ENCODE assay signal across 11 mouse cellular contexts in the genomic region with DNA sequence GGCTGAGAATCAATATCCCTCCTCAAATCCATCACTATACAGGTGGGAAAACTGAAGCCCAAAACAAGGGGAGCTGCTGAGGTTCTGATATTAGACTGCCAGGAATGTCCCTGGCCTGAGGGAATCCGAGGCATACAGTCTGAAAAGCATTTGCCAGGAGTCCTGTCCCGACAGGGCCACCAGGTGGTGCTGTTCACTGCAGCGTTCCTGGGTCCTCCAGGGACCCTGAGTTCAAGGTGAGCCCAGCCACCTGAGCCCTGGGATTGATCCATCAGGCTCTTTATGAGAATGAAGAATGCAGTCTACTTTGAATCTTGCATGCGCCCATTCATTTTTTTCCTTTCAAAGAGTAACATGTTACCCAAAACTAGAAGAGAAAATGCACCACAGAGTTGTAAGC. TPM values are rescaled to one million over a fixed set of nuclear protein-coding genes. Genes with fewer than 3 reads are reported as not detected.
DNase-seq lines count a peak whose midpoint lies in the region; ATAC-seq and TF ChIP-seq lines count a peak whose summit lies in the region.
"Had no signal": no experiment of that assay in that cellular context is flagged by ENCODE, and none has a peak within 500 bp of the region (broad histone marks: within the 10 kb centered on the region; RNA-seq: fewer than 3 reads in every experiment).

No protein-coding gene starts in this region.

- no peaks in the 10 kb centered on the region for H3K36me3 ChIP-seq in liver, adult 2 months (ENCODE audit: control insufficient read depth, insufficient read depth, low read length)
- no peaks in the 10 kb centered on the region for H3K36me3 ChIP-seq in liver, embryonic 11.5 days (ENCODE audit: control insufficient read depth, insufficient read depth, low read length)
- H3K36me3 ChIP-seq: embryonic facial prominence, embryonic 15.5 days; hindbrain, embryonic 15.5 days had no signal

- peak; percentile 37 for DNase-seq in adrenal gland, postnatal 10 days
- DNase-seq in adrenal gland, adult 18-20 months (ENCODE audit: low spot score in 2 of 2) = no peak
- DNase-seq in liver, adult 2 months (ENCODE audit: extremely low read depth, low read depth, low spot score) = no peak
- DNase-seq in liver, embryonic 11.5 days (ENCODE audit: low spot score) = no peak
- peak; percentile 75 for DNase-seq in ZHBTc4 (ENCODE audit: low read depth, low spot score)
- no peak for DNase-seq in spleen, adult 18-20 months

- TF ChIP-seq CTCF in liver, adult 2 months (IDR thresholded peaks at IDR 0.05; ENCODE audit: low read depth, low read length) = peak; percentile 81

- H3K9ac ChIP-seq in liver, adult 2 months (ENCODE audit: low read depth, low read length) = no peak overlapping the region
- no peak overlapping the region for H3K9ac ChIP-seq in liver, embryonic 11.5 days (ENCODE audit: low read depth, low read length)
- H3K9ac ChIP-seq: embryonic facial prominence, embryonic 15.5 days; hindbrain, embryonic 15.5 days had no signal

- no peak for TF ChIP-seq POLR2A in liver, adult 2 months (IDR thresholded peaks at IDR 0.05; ENCODE audit: extremely low read depth, insufficient read depth, low read length)

- no peaks in the 10 kb centered on the region for H3K27me3 ChIP-seq in liver, adult 2 months (ENCODE audit: control insufficient read depth, insufficient read depth, low read length)
- no peaks in the 10 kb centered on the region for H3K27me3 ChIP-seq in liver, embryonic 11.5 days (replicated peaks; ENCODE audit: control insufficient read depth, insufficient read depth, low read length)
- H3K27me3 ChIP-seq: embryonic facial prominence, embryonic 15.5 days; hindbrain, embryonic 15.5 days had no signal

- no peak overlapping the region for H3K4me3 ChIP-seq in liver, adult 2 months (ENCODE audit: insufficient read depth, low read depth, low read length)
- H3K4me3 ChIP-seq in liver, embryonic 11.5 days (ENCODE audit: low read depth, low read length) = no peak overlapping the region
- H3K4me3 ChIP-seq: embryonic facial prominence, embryonic 15.5 days; hindbrain, embryonic 15.5 days had no signal

- H3K27ac ChIP-seq in liver, adult 2 months (replicated peaks; ENCODE audit: insufficient read depth, low read depth, low read length) = no peak overlapping the region
- no peak overlapping the region for H3K27ac ChIP-seq in liver, embryonic 11.5 days (ENCODE audit: low read depth, low read length)
- H3K27ac ChIP-seq: embryonic facial prominence, embryonic 15.5 days; hindbrain, embryonic 15.5 days; macrophage had no signal

- 32% methylated on average over 4 of the region's 4 CpGs for WGBS in liver, adult 2 months
- 39% methylated on average over 4 of the region's 4 CpGs for WGBS in liver, embryonic 11.5 days

- H3K9me3 ChIP-seq in liver, embryonic 11.5 days (ENCODE audit: control insufficient read depth, low read length) = no peaks in the 10 kb centered on the region
- H3K9me3 ChIP-seq: embryonic facial prominence, embryonic 15.5 days; hindbrain, embryonic 15.5 days had no signal

- no peaks in the 10 kb centered on the region for H3K4me1 ChIP-seq in liver, adult 2 months (ENCODE audit: control insufficient read depth, insufficient read depth, low read length)
- H3K4me1 ChIP-seq in liver, embryonic 11.5 days (replicated peaks; ENCODE audit: control insufficient read depth, insufficient read depth, low read length) = no peaks in the 10 kb centered on the region
- H3K4me1 ChIP-seq: embryonic facial prominence, embryonic 15.5 days; hindbrain, embryonic 15.5 days had no signal

- H3K79me2 ChIP-seq in liver, adult 2 months (ENCODE audit: control insufficient read depth, insufficient read depth, low read length) = no peaks in the 10 kb centered on the region

- no peak overlapping the region for H3K4me2 ChIP-seq in liver, embryonic 11.5 days
- H3K4me2 ChIP-seq: embryonic facial prominence, embryonic 15.5 days; hindbrain, embryonic 15.5 days had no signal

- ATAC-seq in liver, embryonic 11.5 days (replicated peaks; ENCODE audit: low FRiP score) = no peak
- ATAC-seq in megakaryocyte progenitor cell, adult 5-6 weeks (replicated peaks; ENCODE audit: poor library complexity) = 0 out of 2 replicates have a peak, but pooled peaks have one; percentile 46
- ATAC-seq in monocyte, adult 5-6 weeks (replicated peaks; ENCODE audit: insufficient number of reproducible peaks, low FRiP score, low TSS enrichment, poor library complexity, severe bottlenecking) = no peak

RNA-seq across cellular contexts. Expression of gene Allc, which starts 3.2 kb away (rescaled TPM):
- total RNA-seq in adrenal gland, postnatal 10 days (2021) = not detected
- total RNA-seq in adrenal gland, adult 18-20 months (2021) = not detected
- total RNA-seq in liver, adult 2 months (2014; rRNA removed) = not detected in 2 replicates
- not detected in 2 replicates for polyA plus RNA-seq in liver, adult 2 months (2012; rRNA removed)
- polyA plus RNA-seq in liver, embryonic 11.5 days (2014; fragmentation: Nextera tagmentation; extraction: Ambion mirVana) = 0.13 TPM in 1 of 2 replicates, not detected in the other
- not detected in 2 replicates for total RNA-seq in megakaryocyte progenitor cell, adult 5-6 weeks (2015)
- total RNA-seq in megakaryocyte progenitor cell, adult 5-6 weeks (2017) = not detected in 2 replicates
- total RNA-seq in monocyte, adult 5-6 weeks (2017) = 1.6 TPM in 1 of 3 replicates, not detected in the others
- polyA plus RNA-seq: embryonic facial prominence, embryonic 15.5 days; hindbrain, embryonic 15.5 days; macrophage had no signal

RNA-seq across cellular contexts. Expression of gene Dcdc2c, which starts 26.9 kb away (rescaled TPM):
- total RNA-seq in adrenal gland, postnatal 10 days (2021) = not detected
- under 1 TPM in 1 of 2 experiments, not detected in 1; 0.20 TPM for total RNA-seq in adrenal gland, adult 18-20 months (2021)
- not detected in 2 replicates for total RNA-seq in liver, adult 2 months (2014; rRNA removed)
- not detected in 2 replicates for polyA plus RNA-seq in liver, adult 2 months (2012; rRNA removed)
- polyA plus RNA-seq in liver, embryonic 11.5 days (2014; fragmentation: Nextera tagmentation; extraction: Ambion mirVana) = not detected in 2 replicates
- not detected in 2 replicates for total RNA-seq in megakaryocyte progenitor cell, adult 5-6 weeks (2015)
- 0.37 and 0.61 TPM in 2 replicates for total RNA-seq in megakaryocyte progenitor cell, adult 5-6 weeks (2017)
- total RNA-seq in monocyte, adult 5-6 weeks (2017) = 0.39 TPM in 1 of 3 replicates, not detected in the others
- polyA plus RNA-seq: hindbrain, embryonic 15.5 days; macrophage had no signal

RNA-seq across cellular contexts. Expression of gene Colec11, which starts 44.0 kb away (rescaled TPM):
- 10 to 100 TPM in 1 of 2 experiments, 1 to 10 TPM in 1; 7.5 to 12.7 TPM for total RNA-seq in adrenal gland, postnatal 10 days (2021)
- total RNA-seq in adrenal gland, adult 18-20 months (2021) = 1 to 10 TPM; 4.2 to 6.3 TPM
- 57.1 and 67.2 TPM in 2 replicates for total RNA-seq in liver, adult 2 months (2014; rRNA removed)
- 33.8 and 37.9 TPM in 2 replicates for polyA plus RNA-seq in liver, adult 2 months (2012; rRNA removed)
- polyA plus RNA-seq in liver, embryonic 11.5 days (2014; fragmentation: Nextera tagmentation; extraction: Ambion mirVana) = 24.2 and 24.3 TPM in 2 replicates
- not detected in 2 replicates for total RNA-seq in megakaryocyte progenitor cell, adult 5-6 weeks (2015)
- total RNA-seq in megakaryocyte progenitor cell, adult 5-6 weeks (2017) = 0.17 and 0.95 TPM in 2 replicates
- total RNA-seq in monocyte, adult 5-6 weeks (2017) = not detected in 3 replicates
- polyA plus RNA-seq: macrophage had no signal

RNA-seq across cellular contexts. Expression of gene Rps7, which starts 56.6 kb away (rescaled TPM):
- 100 to 1,000 TPM; 512 to 544 TPM for total RNA-seq in adrenal gland, postnatal 10 days (2021)
- 100 to 1,000 TPM; 384 to 411 TPM for total RNA-seq in adrenal gland, adult 18-20 months (2021)
- total RNA-seq in liver, adult 2 months (2014; rRNA removed) = 391 and 441 TPM in 2 replicates
- polyA plus RNA-seq in liver, adult 2 months (2012; rRNA removed) = 136 and 137 TPM in 2 replicates
- polyA plus RNA-seq in liver, embryonic 11.5 days (2014; fragmentation: Nextera tagmentation; extraction: Ambion mirVana) = 1,023 and 1,028 TPM in 2 replicates
- 2,571 and 2,731 TPM in 2 replicates for total RNA-seq in megakaryocyte progenitor cell, adult 5-6 weeks (2015)
- total RNA-seq in megakaryocyte progenitor cell, adult 5-6 weeks (2017) = 4,806 and 4,883 TPM in 2 replicates
- total RNA-seq in monocyte, adult 5-6 weeks (2017) = 1,908 to 2,689 TPM (median 2,348 TPM) in 3 replicates

Comparison
In these comparisons a context has a peak if more than half of its experiments do, and no peak if none do; other contexts are left out.
1. DNase-seq: peak in adrenal gland, postnatal 10 days (single experiment) and ZHBTc4 (single experiment); none in adrenal gland, adult 18-20 months (0 of 2), liver, adult 2 months (single experiment), liver, embryonic 11.5 days (single experiment) and spleen, adult 18-20 months (0 of 2).